Mouse (Mus musculus): ENCODE data around the gene Ppp3ca.

- TF ChIP-seq EP300 (IDR thresholded peaks at IDR 0.05; ENCODE audit: low read depth in 1 of 2, low read length in 2 of 2) = no peak
- no peak for TF ChIP-seq CTCF (IDR thresholded peaks at IDR 0.05 in 2 of 3, conservative IDR thresholded peaks at IDR 0.05 in 1 of 3; ENCODE audit: control insufficient read depth in 1 of 3, insufficient read depth in 1 of 3, low read depth in 2 of 3, low read length in 3 of 3, poor library complexity in 1 of 3, severe bottlenecking in 1 of 3)
- TF ChIP-seq MXI1 (IDR thresholded peaks at IDR 0.05; ENCODE audit: low read depth, low read length) = no peak
- no peak for TF ChIP-seq USF1 (IDR thresholded peaks at IDR 0.05; ENCODE audit: low read depth, low read length)
- no peak for TF ChIP-seq MAFK (IDR thresholded peaks at IDR 0.05; ENCODE audit: borderline replicate concordance, low read depth, low read length)
Measured at GRCm38 (mm10) chr3:136842384-136842783, 172.5 kb downstream of the Ppp3ca start.

Data from MEL (cell line).